Mouse (Mus musculus) thymus, adult 2 months (tissue): ENCODE measurements around the gene Arnt2. TPM values are rescaled to one million over a fixed set of nuclear protein-coding genes. Genes with fewer than 3 reads are reported as not detected.

Experiments used
- DNase-seq: peaks from one replicate; pipeline ENCODE4 v3.0.0; 2021
- H3K27ac ChIP-seq: fragments of 200-500 bp; 2 replicates; pipeline ENCODE4 v1.5.1; 2012; ENCODE audit warnings: low read length, control low read depth; ENCODE audit not compliant: control insufficient read depth, insufficient read depth
- H3K27me3 ChIP-seq: fragments of 200-500 bp; 2 replicates; pipeline ENCODE4 v1.6.1; 2012; ENCODE audit warnings: mild to moderate bottlenecking, low read length, moderate library complexity, mixed read lengths; ENCODE audit not compliant: control insufficient read depth, insufficient read depth
- H3K36me3 ChIP-seq: fragments of 200-500 bp; 2 replicates; pipeline ENCODE4 v1.6.1; 2012; ENCODE audit warnings: mild to moderate bottlenecking, low read length, moderate library complexity; ENCODE audit not compliant: control insufficient read depth, insufficient read depth
- H3K4me1 ChIP-seq: fragments of 200-500 bp; replicated peaks from 2 replicates; pipeline ENCODE4 v1.6.1; 2012; ENCODE audit warnings: low read length; ENCODE audit not compliant: control insufficient read depth, insufficient read depth
- H3K4me3 ChIP-seq: fragments of 200-500 bp; 2 replicates; pipeline ENCODE4 v1.5.1; 2012; ENCODE audit warnings: mild to moderate bottlenecking, low read length, control low read depth, moderate library complexity; ENCODE audit not compliant: control insufficient read depth, insufficient read depth
- CTCF ChIP-seq: fragments of 200-500 bp; IDR thresholded peaks from 2 replicates; pipeline ENCODE4 v1.5.1; 2012; ENCODE audit warnings: mild to moderate bottlenecking, control low read depth, low read length, moderate library complexity, borderline replicate concordance; ENCODE audit not compliant: control insufficient read depth, poor library complexity, insufficient read depth; ENCODE audit errors: extremely low read depth
- POLR2A ChIP-seq: fragments of 200-500 bp; IDR thresholded peaks from 2 replicates; pipeline ENCODE4 v1.6.1; 2012; ENCODE audit warnings: mild to moderate bottlenecking, low read length, control low read depth, moderate library complexity; ENCODE audit not compliant: control insufficient read depth, poor library complexity, insufficient read depth; ENCODE audit errors: extremely low read depth
- WGBS: fragments of 180-500 bp; shearing (Covaris S2); methylation state at CpG from one replicate; pipeline ENCODE4 v1.1.7; 2018; 5-methylcytosine and 5-hydroxymethylcytosine counted together
- polyA plus RNA-seq: library from polyadenylated mRNA; depleted of rRNA; stranded (reverse); fragments of >200 nt; gene quantifications from 2 replicates; pipeline ENCODE4 v1.2.3, GENCODE M21; 2012

Gene Arnt2
- polyA plus RNA-seq, 1 experiment, result 1.9 TPM

- WGBS, result 87% methylated on average over 2 of the region's 2 CpGs
- no peak for TF ChIP-seq CTCF
- TF ChIP-seq POLR2A, result no peak
These were observed 55.1 kb downstream of the Arnt2 start for GRCm38 (mm10) chr7:84354890-84355289.

GRCm38 (mm10) chr7:84350529-84350928 is 59.4 kb downstream of the Arnt2 start:
- no peak overlapping the region for H3K4me3 ChIP-seq
- H3K4me1 ChIP-seq, result no peaks in the 10 kb centered on the region
- H3K36me3 ChIP-seq, result no peaks in the 10 kb centered on the region
- H3K27me3 ChIP-seq, result no peaks in the 10 kb centered on the region
- TF ChIP-seq CTCF, result no peak
- no peak for TF ChIP-seq POLR2A
- no peak overlapping the region for H3K27ac ChIP-seq
- DNase-seq, result no peak

More at GRCm38 (mm10) chr7:84354890-84355289, 55.1 kb downstream of the Arnt2 start:
- DNase-seq, result no peak
- H3K36me3 ChIP-seq, result no peaks in the 10 kb centered on the region
- H3K27ac ChIP-seq, result no peak overlapping the region
- no peaks in the 10 kb centered on the region for H3K27me3 ChIP-seq
- no peak overlapping the region for H3K4me3 ChIP-seq
- no peaks in the 10 kb centered on the region for H3K4me1 ChIP-seq

GRCm38 (mm10) chr7:84349976-84350375 is 60.0 kb downstream of the Arnt2 start:
- H3K4me1 ChIP-seq, result no peaks in the 10 kb centered on the region
- H3K27ac ChIP-seq, result no peak overlapping the region
- DNase-seq, result no peak
- no peaks in the 10 kb centered on the region for H3K27me3 ChIP-seq
- TF ChIP-seq POLR2A (no peak), CTCF (no peak)
- H3K4me3 ChIP-seq, result no peak overlapping the region
- H3K36me3 ChIP-seq, result no peaks in the 10 kb centered on the region
- WGBS, result 77% methylated on average over 2 of the region's 2 CpGs

- DNase-seq, result no peak
These were observed 61.6 kb downstream of the Arnt2 start for GRCm38 (mm10) chr7:84348145-84348911.

GRCm38 (mm10) chr7:84343160-84343559 is 66.8 kb downstream of the Arnt2 start:
- H3K27ac ChIP-seq, result no peak overlapping the region
- H3K4me3 ChIP-seq, result no peak overlapping the region
- H3K27me3 ChIP-seq, result no peaks in the 10 kb centered on the region
- no peak for DNase-seq
- TF ChIP-seq POLR2A, result no peak
- no peaks in the 10 kb centered on the region for H3K36me3 ChIP-seq
- H3K4me1 ChIP-seq, result peaks cover 2% of the 10 kb centered on the region; the same call in 1 of the 2 replicates
- 95% methylated on average over 3 of the region's 3 CpGs for WGBS

More at GRCm38 (mm10) chr7:84348145-84348911, 61.6 kb downstream of the Arnt2 start:
- Histone ChIP-seq H3K4me1 (no peaks in the 10 kb centered on the region), H3K4me3 (no peak overlapping the region), H3K27ac (no peak overlapping the region), H3K27me3 (no peaks in the 10 kb centered on the region), H3K36me3 (no peaks in the 10 kb centered on the region)
- TF ChIP-seq POLR2A (no peak), CTCF (no peak)
- 93% methylated on average over 9 of the region's 9 CpGs for WGBS

- DNase-seq, result no peak
- H3K27me3 ChIP-seq, result no peaks in the 10 kb centered on the region
- H3K27ac ChIP-seq, result no peak overlapping the region
- 10% methylated on average over 1 of the region's 1 CpGs for WGBS
- TF ChIP-seq CTCF (no peak), POLR2A (no peak)
- H3K36me3 ChIP-seq, result no peaks in the 10 kb centered on the region
- peaks cover 2% of the 10 kb centered on the region; the same call in 1 of the 2 replicates for H3K4me1 ChIP-seq
- no peak overlapping the region for H3K4me3 ChIP-seq
These were observed 69.0 kb downstream of the Arnt2 start for GRCm38 (mm10) chr7:84341001-84341400.
